Mouse (Mus musculus) megakaryocyte progenitor cell, adult 5-6 weeks (primary cell): ENCODE measurements around the gene Zfp85. TPM values are rescaled to one million over a fixed set of nuclear protein-coding genes. Genes with fewer than 3 reads are reported as not detected.

Experiments
- total RNA-seq, 2 experiments: library from RNA; stranded (forward) in 1 of 2; stranded (reverse) in 1 of 2; fragments of 157-497, 149-512 nt in 1 of 2; fragments of 200-1000 nt in 1 of 2; gene quantifications; 2 replicates each; pipeline versions ENCODE4 v1.2.3 to v1.2.4; 2015 to 2017

Gene Zfp85
- total RNA-seq, 2 experiments from 2014 or later = 6.7 to 9.5 TPM

Other genes starting within 250 kb of the Zfp85 start
- not detected in 2 replicates for gene Gm26965, start 229.1 kb downstream of the Zfp85 start, total RNA-seq (2015)
- not detected in 2 replicates for gene Gm26965, start 229.1 kb downstream of the Zfp85 start, total RNA-seq (2017)
- 25.4 and 25.5 TPM in 2 replicates for gene Zfp87, start 229.1 kb downstream of the Zfp85 start, total RNA-seq (2015)
- gene Zfp87, start 229.1 kb downstream of the Zfp85 start, total RNA-seq (2017) = 12.9 and 22.4 TPM in 2 replicates
- gene Zfp748, start 201.4 kb downstream of the Zfp85 start, total RNA-seq (2015) = 14.2 and 15.3 TPM in 2 replicates
- gene Zfp748, start 201.4 kb downstream of the Zfp85 start, total RNA-seq (2017) = 11.5 and 21.2 TPM in 2 replicates
- 14.6 and 16.7 TPM in 2 replicates for gene Zfp729b, start 145.5 kb downstream of the Zfp85 start, total RNA-seq (2015)
- 14.6 and 15.4 TPM in 2 replicates for gene Zfp729b, start 145.5 kb downstream of the Zfp85 start, total RNA-seq (2017)
- gene Gm49345, start 117.5 kb downstream of the Zfp85 start, total RNA-seq (2015) = 2.3 TPM in 1 of 2 replicates, not detected in the other
- not detected in 2 replicates for gene Gm49345, start 117.5 kb downstream of the Zfp85 start, total RNA-seq (2017)
- gene Zfp729a, start 117.4 kb downstream of the Zfp85 start, total RNA-seq (2015) = 8.5 and 14.1 TPM in 2 replicates
- gene Zfp729a, start 117.4 kb downstream of the Zfp85 start, total RNA-seq (2017) = 9.3 and 13.5 TPM in 2 replicates
- gene Zfp738, start 68.2 kb downstream of the Zfp85 start, total RNA-seq (2015) = 12.8 and 14.1 TPM in 2 replicates
- gene Zfp738, start 68.2 kb downstream of the Zfp85 start, total RNA-seq (2017) = 12.1 and 20.7 TPM in 2 replicates
- 19.3 TPM in 2 replicates for gene Zfp65, start 26.1 kb downstream of the Zfp85 start, total RNA-seq (2015)
- gene Zfp65, start 26.1 kb downstream of the Zfp85 start, total RNA-seq (2017) = 12.3 and 20.4 TPM in 2 replicates
- 3.6 and 4.4 TPM in 2 replicates for gene Zfp493, start 24.5 kb upstream of the Zfp85 start, total RNA-seq (2015)
- 1.2 and 2.1 TPM in 2 replicates for gene Zfp493, start 24.5 kb upstream of the Zfp85 start, total RNA-seq (2017)
- gene Zfp273, start 58.5 kb upstream of the Zfp85 start, total RNA-seq (2015) = 5.9 and 7.1 TPM in 2 replicates
- gene Zfp273, start 58.5 kb upstream of the Zfp85 start, total RNA-seq (2017) = 6.0 and 8.8 TPM in 2 replicates
- 2.8 TPM in 1 of 2 replicates, not detected in the other for gene Gm10037, start 75.9 kb upstream of the Zfp85 start, total RNA-seq (2015)
- gene Gm10037, start 75.9 kb upstream of the Zfp85 start, total RNA-seq (2017) = 4.9 TPM in 1 of 2 replicates, not detected in the other
- not detected in 2 replicates for gene BC048507, start 108.1 kb upstream of the Zfp85 start, total RNA-seq (2015)
- not detected in 2 replicates for gene BC048507, start 108.1 kb upstream of the Zfp85 start, total RNA-seq (2017)